ENCODE assay signal across 9 mouse cellular contexts in the genomic region with DNA sequence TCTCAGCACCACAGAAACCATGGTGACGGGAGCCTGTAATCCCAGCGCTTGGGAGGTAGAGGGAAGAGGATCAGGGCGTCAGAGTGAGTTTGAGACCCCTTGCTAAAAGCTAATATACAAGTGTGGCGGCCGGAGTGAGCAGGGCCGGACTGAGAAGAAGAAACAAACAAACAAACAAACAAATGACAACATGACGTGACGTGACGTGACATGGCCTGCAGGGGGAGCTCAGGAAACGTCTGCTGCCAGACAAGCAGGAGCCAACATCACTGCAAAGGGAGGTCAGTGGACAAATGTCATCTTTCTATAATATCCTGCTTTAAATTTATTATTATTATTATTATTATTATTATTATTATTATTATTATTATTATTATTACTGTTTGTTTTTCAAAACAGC. TPM values are rescaled to one million over a fixed set of nuclear protein-coding genes. Genes with fewer than 3 reads are reported as not detected.
DNase-seq lines count a peak whose midpoint lies in the region; ATAC-seq lines count a peak whose summit lies in the region.
"Had no signal": no experiment of that assay in that cellular context is flagged by ENCODE, and none has a peak within 500 bp of the region (broad histone marks: within the 10 kb centered on the region; RNA-seq: fewer than 3 reads in every experiment).

No protein-coding gene starts in this region.

- no peak overlapping the region for H3K9ac ChIP-seq in embryonic facial prominence, embryonic 13.5 days

- peak; percentile 72 to 81 for DNase-seq in cerebellum, postnatal 10 days
- no peak for DNase-seq in cerebellum, adult 11 months
- DNase-seq in right cerebral cortex, postnatal 14 days, result peak; percentile 36
- DNase-seq in right cerebral cortex, adult 2 months (ENCODE audit: low spot score in 2 of 2), result no peak
- peak; percentile 55 for DNase-seq in lung, postnatal 10 days
- no peak for DNase-seq in left cerebral cortex, postnatal 10 days (ENCODE audit: extremely low spot score in 1 of 2, low spot score in 2 of 2)
- DNase-seq in urinary bladder, adult 18-20 months (ENCODE audit: low spot score in 2 of 2), result no peak

- H3K27ac ChIP-seq in embryonic facial prominence, embryonic 13.5 days, result no peak overlapping the region

- no peaks in the 10 kb centered on the region for H3K36me3 ChIP-seq in embryonic facial prominence, embryonic 13.5 days

- H3K4me3 ChIP-seq in embryonic facial prominence, embryonic 13.5 days, result no peak overlapping the region
- H3K4me3 ChIP-seq: megakaryocyte, embryonic 14.5 days had no signal

- H3K4me1 ChIP-seq in embryonic facial prominence, embryonic 13.5 days, result peaks cover 4% of the 10 kb centered on the region; the same call in 1 of the 2 replicates

- H3K9me3 ChIP-seq in embryonic facial prominence, embryonic 13.5 days, result no peaks in the 10 kb centered on the region
- H3K9me3 ChIP-seq: megakaryocyte, embryonic 14.5 days had no signal

- no peak overlapping the region for H3K4me2 ChIP-seq in embryonic facial prominence, embryonic 13.5 days

- WGBS in embryonic facial prominence, embryonic 13.5 days, result 54% methylated on average over 10 of the region's 10 CpGs

- no peaks in the 10 kb centered on the region for H3K27me3 ChIP-seq in embryonic facial prominence, embryonic 13.5 days
- H3K27me3 ChIP-seq: megakaryocyte, embryonic 14.5 days had no signal

- intact Hi-C loops in left cerebral cortex, postnatal 10 days (cut with DNase I), result no loop called here

- ATAC-seq in embryonic facial prominence, embryonic 13.5 days (ENCODE audit: insufficient number of reproducible peaks, insufficient read depth, low FRiP score, low TSS enrichment, low read depth), result 0 out of 2 replicates have a peak, but pooled peaks have one; percentile 37

RNA-seq across cellular contexts. Expression of gene Rps6ka1, which starts 51.0 kb away (rescaled TPM):
- 40.7 and 41.5 TPM in 2 replicates for polyA plus RNA-seq in embryonic facial prominence, embryonic 13.5 days (2015; fragmentation: Nextera tagmentation; extraction: Ambion mirVana)
- 10 to 100 TPM; 11.0 to 15.2 TPM for total RNA-seq in left cerebral cortex, postnatal 10 days (2021)

Comparison
In these comparisons a context has a peak if more than half of its experiments do, and no peak if none do; other contexts are left out.
1. DNase-seq: peak in cerebellum, postnatal 10 days (2 of 2), right cerebral cortex, postnatal 14 days (single experiment) and lung, postnatal 10 days (single experiment); none in cerebellum, adult 11 months (single experiment), right cerebral cortex, adult 2 months (0 of 2), left cerebral cortex, postnatal 10 days (0 of 2) and urinary bladder, adult 18-20 months (0 of 2).